Mouse (Mus musculus) thymus, postnatal 25 days (tissue): ENCODE measurements around the gene Mxra7.

Experiments used
- DNase-seq: peaks from one replicate; pipeline ENCODE4 v3.0.0; 2022

Gene Mxra7

GRCm38 (mm10) chr11:116764346-116764745, 63.5 kb downstream of the Mxra7 start:
- DNase-seq = no peak

GRCm38 (mm10) chr11:116755191-116755590, 72.7 kb downstream of the Mxra7 start:
- DNase-seq = no peak

- DNase-seq = no peak
Measured at GRCm38 (mm10) chr11:116753674-116754470, 74.0 kb downstream of the Mxra7 start.
